Mouse (Mus musculus): ENCODE measurements around the gene Capn2.

Gene Capn2

GRCm38 (mm10) chr1:182459436-182459835 lies 58.0 kb downstream of the Capn2 start:
- no peak for DNase-seq

- no peak for DNase-seq
Measured at GRCm38 (mm10) chr1:182458556-182458955, 58.9 kb downstream of the Capn2 start.

GRCm38 (mm10) chr1:182455080-182455479 lies 62.3 kb downstream of the Capn2 start:
- no peak for DNase-seq

GRCm38 (mm10) chr1:182452473-182452872 lies 64.9 kb downstream of the Capn2 start:
- DNase-seq, result no peak

- DNase-seq, result no peak
Measured at GRCm38 (mm10) chr1:182448276-182449035, 69.0 kb downstream of the Capn2 start.

- DNase-seq, result no peak
Measured at GRCm38 (mm10) chr1:182444116-182444515, 73.3 kb downstream of the Capn2 start.

GRCm38 (mm10) chr1:182441791-182442473 lies 75.5 kb downstream of the Capn2 start:
- DNase-seq, result no peak

- DNase-seq, result peak in 1 of 2 experiments; percentile 52
Measured at GRCm38 (mm10) chr1:182439546-182440222, 77.7 kb downstream of the Capn2 start.

GRCm38 (mm10) chr1:182436746-182437145 lies 80.7 kb downstream of the Capn2 start:
- DNase-seq, result peak; percentile 47 to 66

GRCm38 (mm10) chr1:182432059-182432458 lies 85.3 kb downstream of the Capn2 start:
- DNase-seq, result no peak

GRCm38 (mm10) chr1:182430676-182431075 lies 86.7 kb downstream of the Capn2 start:
- DNase-seq, result no peak

- no peak for DNase-seq
Measured at GRCm38 (mm10) chr1:182429826-182430225, 87.6 kb downstream of the Capn2 start.

GRCm38 (mm10) chr1:182427426-182427825 lies 90.0 kb downstream of the Capn2 start:
- DNase-seq, result peak in 1 of 2 experiments; percentile 31

- no peak for DNase-seq
Measured at GRCm38 (mm10) chr1:182426444-182426843, 91.0 kb downstream of the Capn2 start.

- peak; percentile 45 to 50 for DNase-seq
Measured at GRCm38 (mm10) chr1:182425176-182425575, 92.2 kb downstream of the Capn2 start.

GRCm38 (mm10) chr1:182424274-182424673 lies 93.1 kb downstream of the Capn2 start:
- no peak for DNase-seq

- no peak for DNase-seq
Measured at GRCm38 (mm10) chr1:182419481-182419880, 97.9 kb downstream of the Capn2 start.
